Mouse (Mus musculus) gastrocnemius, postnatal 4 days (tissue): ENCODE data around the gene Fam229b. TPM values are rescaled to one million over a fixed set of nuclear protein-coding genes. Genes with fewer than 3 reads are reported as not detected.

ENCODE experiments used
- DNase-seq, 2 experiments: peaks; one replicate each; pipeline ENCODE4 v3.0.0; 2021 to 2022; ENCODE audit warnings: low spot score in 2 of 2, mixed read lengths in 2 of 2
- total RNA-seq, 2 experiments: library from RNA; stranded (reverse); gene quantifications; 2 replicates each; pipeline ENCODE4 v1.2.3; 2021

The Fam229b gene
- total RNA-seq, 2 experiments from 2014 or later, result 3.2 to 4.8 TPM

- DNase-seq, result no peak
Measured at GRCm38 (mm10) chr10:39138761-39139160, 5.0 kb upstream of the Fam229b start.

GRCm38 (mm10) chr10:39137766-39138165, 4.1 kb upstream of the Fam229b start:
- DNase-seq, result no peak

GRCm38 (mm10) chr10:39121412-39121811, 12.3 kb downstream of the Fam229b start:
- DNase-seq, result no peak

- no peak for DNase-seq
Measured at GRCm38 (mm10) chr10:39109489-39109874, 24.2 kb downstream of the Fam229b start.

DNA sequence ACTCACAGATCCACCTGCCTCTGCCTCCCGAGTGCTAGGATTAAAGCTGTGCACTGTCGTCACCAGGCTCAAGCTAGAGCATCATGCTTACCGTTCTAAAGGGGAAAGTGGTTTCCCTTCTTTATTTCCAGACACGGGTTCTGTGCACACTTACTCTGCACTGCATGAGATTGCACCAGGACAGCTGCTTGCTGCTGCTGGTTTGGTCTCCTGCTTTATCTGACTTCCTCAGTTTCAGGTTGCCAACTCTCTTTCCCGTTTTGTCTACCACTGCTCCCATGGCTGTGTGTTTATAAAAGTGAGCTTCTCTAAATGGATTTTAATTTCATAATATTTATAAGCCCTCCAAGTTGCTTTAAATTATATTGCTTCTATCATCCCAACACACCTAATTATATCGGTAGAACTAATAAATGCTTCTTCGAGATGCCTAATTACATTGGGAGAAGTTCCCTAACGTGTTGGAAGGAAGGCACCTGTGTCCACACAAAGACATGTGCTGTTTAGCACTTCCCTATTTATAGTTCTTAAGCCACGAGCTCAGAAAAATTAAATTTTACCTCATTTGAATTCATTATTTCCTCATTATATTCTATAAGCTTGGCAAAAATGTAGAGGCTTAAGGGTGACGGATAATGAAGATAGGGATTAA, 24.8 kb downstream of the Fam229b start:
- no peak for DNase-seq

- DNase-seq, result no peak
Measured at GRCm38 (mm10) chr10:39106935-39107334, 26.8 kb downstream of the Fam229b start.

DNA sequence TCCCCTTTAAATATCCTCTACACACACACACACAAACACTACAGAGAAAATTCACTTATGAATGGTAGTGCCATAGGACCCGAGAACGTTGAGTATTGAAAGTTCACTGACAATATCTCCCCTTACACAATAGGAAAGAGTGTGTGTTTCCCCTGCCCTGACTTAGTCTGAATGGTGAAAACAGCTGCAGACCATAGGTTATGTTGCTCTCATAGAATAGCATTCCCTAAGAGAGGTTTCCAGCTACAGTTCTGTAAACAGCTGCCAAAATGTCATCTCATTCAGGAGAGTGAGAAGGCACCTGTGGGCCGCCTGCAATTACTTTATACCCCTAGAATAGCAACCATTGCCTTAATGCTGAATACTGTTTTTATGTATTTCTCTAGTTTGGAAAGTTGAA, 27.3 kb downstream of the Fam229b start:
- DNase-seq, result no peak

- no peak for DNase-seq
Measured at GRCm38 (mm10) chr10:39104803-39105449, 28.8 kb downstream of the Fam229b start.

DNA sequence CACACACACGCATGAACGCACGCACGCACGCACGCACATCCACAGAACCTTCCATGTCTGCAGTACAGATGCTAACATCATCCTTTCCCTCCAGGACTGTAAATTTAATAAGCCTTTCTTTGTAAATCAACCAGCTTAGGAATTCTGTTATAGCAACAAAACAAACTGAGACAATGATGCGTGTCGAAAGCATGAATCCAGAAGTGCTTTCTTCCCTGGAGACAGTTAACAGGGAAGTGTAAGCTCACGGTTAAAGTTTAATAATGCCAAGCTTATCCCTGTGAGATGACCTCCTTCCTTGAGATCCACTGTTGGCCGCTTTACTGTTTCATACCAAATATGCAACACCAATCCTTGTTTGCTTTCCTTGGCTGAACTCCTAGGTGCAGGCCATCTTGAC, 35.0 kb downstream of the Fam229b start:
- no peak for DNase-seq

- peak in 1 of 2 experiments; percentile 30 for DNase-seq
Measured at GRCm38 (mm10) chr10:39096981-39097380, 36.7 kb downstream of the Fam229b start.

- no peak for DNase-seq
Measured at GRCm38 (mm10) chr10:39072048-39072447, 61.7 kb downstream of the Fam229b start.

Other genes starting within 250 kb of the Fam229b start
- gene Lama4, start 168.4 kb downstream of the Fam229b start, total RNA-seq, result 100 to 1,000 TPM; 173 to 197 TPM
- 1 to 10 TPM; 4.1 to 4.4 TPM for gene Tube1, start 62 bp upstream of the Fam229b start, total RNA-seq
- gene Ccn6, start 29.9 kb upstream of the Fam229b start, total RNA-seq, result under 1 TPM; 0.31 to 0.32 TPM
- 10 to 100 TPM; 53.4 to 54.3 TPM for gene Fyn, start 234.9 kb upstream of the Fam229b start, total RNA-seq